Mouse (Mus musculus) retina, embryonic 14.5 days (tissue): ENCODE results near the gene Rnf157.
"Not testable (repeated sequence)": the region's sequence is repeated elsewhere in the genome, so short reads cannot be mapped to it uniquely, and the experiment has no call there.

Experiments used
- DNase-seq: peaks from one replicate; pipeline ENCODE4 v3.0.0-alpha.2; 2015; ENCODE audit warnings: low spot score

Rnf157 gene

DNA sequence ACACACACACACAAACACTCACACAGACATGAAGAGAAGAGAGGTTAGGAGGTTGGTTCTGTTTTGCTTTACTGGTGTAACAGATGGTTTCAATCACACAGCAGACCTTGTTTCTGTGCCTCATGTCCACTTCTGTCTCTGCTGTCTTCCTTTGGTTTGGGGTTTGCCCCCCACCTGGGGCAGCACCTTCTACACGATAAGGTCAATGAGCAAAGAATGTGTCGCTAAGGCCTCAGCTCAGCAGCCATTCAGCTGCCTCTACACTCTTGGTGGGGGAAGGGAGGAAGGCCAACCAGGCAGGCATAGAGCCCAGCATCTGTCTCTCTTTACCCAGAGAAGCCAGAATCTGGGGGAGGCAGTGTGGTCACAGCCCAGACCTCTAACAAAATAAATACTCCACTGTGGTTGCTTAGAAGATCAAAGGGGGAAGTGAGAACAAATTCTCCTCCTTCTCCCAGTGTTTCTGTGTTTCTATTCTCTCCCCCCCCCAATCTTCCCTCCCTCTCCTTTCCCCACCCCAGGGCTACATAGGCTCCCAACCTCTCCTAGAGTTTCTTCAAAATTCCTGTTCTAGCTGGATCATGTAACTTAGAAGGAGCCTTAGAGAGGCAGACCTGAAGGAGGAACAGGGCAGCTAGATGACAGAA is 5.5 kb upstream of the Rnf157 start:
- DNase-seq = peak; percentile 49

DNA sequence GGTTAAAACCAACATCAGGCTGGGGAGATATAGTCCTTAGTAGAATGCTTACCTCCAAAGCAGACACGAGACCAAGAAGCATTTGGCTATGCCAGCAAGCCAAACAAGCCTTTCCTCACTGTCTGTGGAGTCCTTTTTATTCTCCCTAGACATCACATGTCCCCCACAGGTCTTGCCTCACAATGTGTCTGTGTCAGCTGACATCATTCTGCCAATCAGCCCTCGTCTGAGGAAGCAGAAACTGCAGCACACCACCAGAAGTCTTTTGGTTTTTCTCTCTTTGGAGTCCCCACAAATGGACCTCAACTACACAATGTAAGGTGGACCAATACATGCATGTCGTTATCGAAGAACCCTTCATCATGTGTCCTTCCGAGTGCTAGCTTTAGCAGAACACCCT is 4.2 kb upstream of the Rnf157 start:
- DNase-seq = no peak

DNA sequence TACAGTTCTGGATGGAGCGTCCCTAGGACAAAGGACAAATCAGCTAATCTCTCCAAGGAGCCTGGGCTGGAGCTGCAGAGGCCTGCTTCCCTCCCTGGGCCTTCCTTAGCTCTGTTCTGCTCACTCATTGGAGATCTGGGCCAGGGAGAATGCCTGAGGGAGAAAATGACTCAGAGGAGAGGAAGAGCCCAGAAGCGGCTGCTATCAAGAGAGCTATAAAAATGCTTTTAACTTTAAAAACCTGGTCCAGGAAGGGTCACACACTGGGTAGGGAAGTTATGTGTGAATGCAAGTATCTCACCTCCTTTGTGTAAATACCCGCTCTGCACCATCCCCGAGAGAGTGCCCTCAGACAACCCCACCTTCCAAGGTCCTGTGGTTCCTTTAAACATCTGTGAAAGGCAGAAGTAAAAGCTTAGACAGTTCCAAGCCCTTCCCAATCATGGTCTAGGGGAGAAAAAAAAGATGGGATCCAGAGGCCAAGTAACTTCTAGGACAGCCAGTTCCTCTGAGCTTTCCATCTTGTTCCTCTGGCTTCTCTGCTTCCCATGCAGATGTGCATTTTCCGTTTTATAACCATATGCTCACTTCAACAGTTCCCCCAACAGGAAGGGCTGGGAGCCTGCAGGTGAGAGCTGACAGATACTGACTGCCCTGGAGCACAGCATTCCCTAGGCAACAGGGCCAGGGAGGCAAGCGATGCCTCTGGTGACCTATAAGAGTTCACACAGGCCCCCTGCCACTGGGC is 3.5 kb upstream of the Rnf157 start:
- no peak for DNase-seq

- DNase-seq = no peak
Measured at GRCm38 (mm10) chr11:116413631-116414022, 795 bp upstream of the Rnf157 start.

DNA sequence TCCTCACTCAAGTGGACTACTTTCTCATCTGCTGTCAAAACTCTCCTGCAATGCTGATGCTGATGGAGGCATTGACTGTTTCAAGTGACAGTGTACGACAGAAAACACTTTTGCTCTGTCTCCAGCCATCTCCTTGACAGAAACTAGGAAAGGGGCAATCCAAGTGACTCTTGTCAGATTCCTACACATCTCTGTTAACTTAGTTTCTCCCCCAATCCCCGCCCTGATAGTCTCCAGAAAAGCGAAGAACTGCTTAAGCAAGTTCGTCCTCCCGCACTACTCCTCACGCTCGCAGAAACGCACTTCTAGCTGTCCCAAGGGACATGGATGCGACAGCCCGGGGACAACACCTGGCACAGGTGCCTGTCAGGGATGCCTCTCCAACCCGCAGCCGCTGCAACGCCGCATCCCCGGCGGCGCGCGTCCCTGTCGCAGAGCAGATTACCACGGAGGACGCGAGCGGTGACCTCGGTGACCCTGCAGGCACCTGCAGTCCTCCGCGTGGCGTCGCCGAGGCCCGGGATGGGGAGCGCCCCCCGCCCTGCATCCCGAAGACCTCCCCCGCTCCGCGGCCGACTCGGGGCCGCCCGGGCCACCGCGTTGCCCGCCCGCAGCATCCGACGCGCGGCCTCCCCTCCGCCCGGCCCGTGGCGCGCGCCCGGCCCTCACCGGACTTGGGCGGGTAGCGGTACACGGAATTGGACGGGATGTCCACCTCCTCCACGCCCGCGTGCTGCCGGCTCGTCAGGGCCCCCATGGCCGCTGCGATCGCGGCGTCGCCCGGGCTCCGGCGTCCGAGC is 604 bp downstream of the Rnf157 start:
- DNase-seq = peak; percentile 48

- no peak for DNase-seq
Measured at GRCm38 (mm10) chr11:116411582-116411981, 1.2 kb downstream of the Rnf157 start.

DNA sequence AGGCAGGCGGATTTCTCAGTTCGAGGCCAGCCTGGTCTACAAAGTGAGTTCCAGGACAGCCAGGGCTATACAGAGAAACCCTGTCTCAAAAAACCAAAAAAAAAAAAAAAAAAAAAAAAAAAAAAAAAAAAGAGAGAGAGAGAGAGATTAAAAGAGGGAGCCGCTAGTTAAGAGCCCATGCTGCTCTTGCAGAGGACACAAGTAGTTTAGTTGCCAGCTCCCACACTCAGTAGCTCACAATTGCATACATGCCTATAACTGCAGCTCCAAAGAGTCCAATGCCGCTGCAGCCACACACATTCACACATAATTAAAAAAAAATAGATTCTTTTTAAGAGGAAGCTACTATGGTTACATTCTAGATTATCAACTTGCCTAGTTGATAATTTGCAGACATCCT is 2.4 kb downstream of the Rnf157 start:
- not testable (repeated sequence) for DNase-seq

DNA sequence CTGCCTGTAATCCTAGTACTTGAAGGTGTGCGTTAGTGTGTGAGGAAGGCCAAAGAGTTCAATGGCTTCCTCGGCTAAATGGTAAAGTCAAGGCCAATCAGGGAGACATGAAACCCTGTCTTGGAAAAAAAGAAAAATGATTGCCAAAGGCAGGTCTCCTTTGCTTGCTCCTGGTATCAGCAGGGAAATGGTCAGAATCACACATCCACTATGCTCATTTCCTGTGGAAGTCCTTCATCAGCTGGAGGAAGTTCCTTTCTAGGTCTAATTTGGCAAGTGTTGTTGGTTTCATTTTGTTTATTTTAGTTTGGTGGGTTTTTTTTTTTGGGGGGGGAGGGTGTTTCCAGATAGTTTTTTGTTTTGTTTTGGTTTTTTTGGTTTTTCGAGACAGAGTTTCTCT is 3.8 kb downstream of the Rnf157 start:
- no peak for DNase-seq

DNA sequence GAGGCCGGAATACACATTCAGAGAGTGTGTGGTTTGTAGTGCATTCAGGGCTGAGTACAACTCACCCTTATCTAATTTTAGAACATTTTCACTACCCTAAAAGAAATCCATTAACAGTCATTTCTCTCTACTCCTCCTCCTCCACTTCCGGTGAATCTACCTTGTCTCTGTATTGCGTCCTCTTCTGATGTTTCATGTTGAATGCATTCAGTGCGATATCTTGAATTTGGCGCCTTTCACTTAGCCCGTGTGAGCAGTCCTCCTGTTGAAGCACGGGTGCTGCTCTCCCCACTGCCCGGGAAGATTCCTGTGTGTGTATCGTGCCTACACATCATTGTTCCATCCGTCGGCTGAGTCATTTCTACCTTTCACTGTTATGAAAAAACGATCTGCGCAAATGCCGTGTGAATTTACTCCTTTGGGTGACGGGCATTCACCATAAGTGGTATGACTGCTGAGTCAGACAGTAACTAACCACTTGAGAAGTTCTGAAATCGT is 6.6 kb downstream of the Rnf157 start:
- DNase-seq = no peak

DNA sequence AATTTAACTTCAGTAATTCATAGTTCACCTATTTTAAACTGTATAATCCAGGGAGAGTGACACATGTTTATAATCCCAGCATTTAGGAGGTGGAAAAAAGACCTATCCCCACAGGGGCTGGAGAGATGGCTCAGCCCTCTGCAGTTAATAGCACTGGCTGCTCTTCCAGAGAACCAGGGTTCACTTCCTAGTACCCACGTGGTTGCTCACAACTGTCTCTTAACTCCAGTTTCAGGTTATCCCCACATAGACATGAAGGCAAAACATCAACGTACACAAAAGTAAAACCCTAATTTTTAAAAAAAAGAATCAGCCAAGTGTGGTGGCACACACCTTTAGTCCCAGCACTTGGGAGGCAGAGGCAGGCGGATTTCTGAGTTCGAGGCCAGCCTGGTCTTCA is 7.2 kb downstream of the Rnf157 start:
- DNase-seq = no peak

GRCm38 (mm10) chr11:116400560-116400959 is 12.3 kb downstream of the Rnf157 start:
- no peak for DNase-seq

DNA sequence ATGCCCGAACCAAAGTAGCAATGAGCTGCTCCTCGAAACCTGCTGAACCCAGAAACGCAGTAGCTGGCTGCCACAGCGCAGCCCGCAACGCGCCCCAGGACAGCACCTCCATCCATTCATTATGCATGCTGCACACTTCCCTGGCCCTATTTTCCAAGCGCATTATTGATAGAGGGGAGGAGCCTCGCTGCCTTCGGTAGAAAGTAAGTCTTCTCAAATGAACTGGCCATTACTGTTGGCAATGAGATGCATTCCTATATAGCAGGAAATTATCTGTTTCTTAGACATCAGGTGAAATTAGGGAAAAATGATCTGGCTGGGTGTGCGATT is 14.5 kb downstream of the Rnf157 start:
- no peak for DNase-seq

GRCm38 (mm10) chr11:116397517-116398347 is 15.1 kb downstream of the Rnf157 start:
- DNase-seq = no peak

GRCm38 (mm10) chr11:116396934-116397330 is 15.9 kb downstream of the Rnf157 start:
- no peak for DNase-seq

DNA sequence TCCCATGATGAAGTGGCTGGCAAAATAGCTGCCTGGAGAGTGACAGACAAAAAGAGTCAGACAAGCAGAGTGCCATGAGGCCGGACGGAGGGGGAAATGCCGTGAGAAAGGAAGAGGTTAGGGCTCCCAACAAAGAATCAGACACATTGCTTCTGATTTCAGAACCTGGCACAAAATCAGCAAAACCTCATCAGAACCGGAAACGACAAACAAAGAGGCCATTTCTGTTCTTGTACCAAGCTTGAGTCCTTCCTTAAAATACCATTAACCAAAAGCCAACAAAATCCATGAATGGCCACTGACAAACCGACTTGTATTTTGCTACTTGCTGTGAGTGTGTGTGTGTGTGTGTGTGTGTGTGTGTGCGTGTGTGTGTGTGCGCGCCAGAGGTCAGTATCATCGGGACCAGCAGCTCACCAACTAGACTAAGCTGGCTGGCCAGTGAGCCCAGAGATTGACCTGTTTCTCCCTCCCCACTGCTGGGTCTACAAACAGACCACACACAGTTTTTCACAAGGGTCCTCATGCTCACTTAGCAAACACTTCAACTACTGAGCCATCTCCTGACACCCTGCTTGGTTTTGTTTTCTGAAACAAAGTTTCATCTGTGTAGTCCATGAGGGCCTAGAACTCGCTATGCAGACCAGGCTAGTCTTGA is 16.4 kb downstream of the Rnf157 start:
- DNase-seq = no peak

GRCm38 (mm10) chr11:116394769-116395168 is 18.1 kb downstream of the Rnf157 start:
- DNase-seq = no peak

GRCm38 (mm10) chr11:116388841-116389480 is 23.9 kb downstream of the Rnf157 start:
- DNase-seq = no peak

- peak; percentile 32 for DNase-seq
Measured at GRCm38 (mm10) chr11:116387086-116388071, 25.5 kb downstream of the Rnf157 start.

GRCm38 (mm10) chr11:116385999-116386398 is 26.8 kb downstream of the Rnf157 start:
- no peak for DNase-seq

DNA sequence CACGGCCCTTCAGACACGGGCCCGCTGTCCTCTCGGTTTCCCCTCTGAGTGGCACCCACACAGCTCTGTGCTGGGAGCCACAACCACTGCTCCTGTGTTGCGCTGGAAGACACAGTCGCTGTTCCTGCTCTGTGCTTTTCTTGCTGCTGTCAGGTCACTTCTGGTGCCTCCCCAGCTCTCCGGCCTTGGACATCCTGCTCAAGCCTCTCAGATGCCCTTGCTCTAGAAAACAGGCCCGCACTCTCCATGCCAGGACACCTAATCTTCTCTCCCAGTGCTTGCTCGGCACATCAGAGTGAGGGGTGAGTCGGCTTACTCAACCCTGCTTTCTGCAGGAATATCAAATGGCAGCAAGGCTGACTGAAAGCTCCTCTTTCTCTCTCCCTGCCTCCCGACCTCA is 28.7 kb downstream of the Rnf157 start:
- DNase-seq = no peak
